Mouse (Mus musculus) stomach, adult 2 months (tissue): ENCODE data around the gene Ptpru. TPM values are rescaled to one million over a fixed set of nuclear protein-coding genes. Genes with fewer than 3 reads are reported as not detected.

ENCODE experiments used
- polyA plus RNA-seq: library from polyadenylated mRNA; depleted of rRNA; stranded (reverse); fragments of >200 nt; gene quantifications from 2 replicates; pipeline ENCODE4 v1.2.3, GENCODE M21; 2012; rRNA removed

Ptpru gene
- 8.9 and 10.3 TPM in 2 replicates for polyA plus RNA-seq

DNA sequence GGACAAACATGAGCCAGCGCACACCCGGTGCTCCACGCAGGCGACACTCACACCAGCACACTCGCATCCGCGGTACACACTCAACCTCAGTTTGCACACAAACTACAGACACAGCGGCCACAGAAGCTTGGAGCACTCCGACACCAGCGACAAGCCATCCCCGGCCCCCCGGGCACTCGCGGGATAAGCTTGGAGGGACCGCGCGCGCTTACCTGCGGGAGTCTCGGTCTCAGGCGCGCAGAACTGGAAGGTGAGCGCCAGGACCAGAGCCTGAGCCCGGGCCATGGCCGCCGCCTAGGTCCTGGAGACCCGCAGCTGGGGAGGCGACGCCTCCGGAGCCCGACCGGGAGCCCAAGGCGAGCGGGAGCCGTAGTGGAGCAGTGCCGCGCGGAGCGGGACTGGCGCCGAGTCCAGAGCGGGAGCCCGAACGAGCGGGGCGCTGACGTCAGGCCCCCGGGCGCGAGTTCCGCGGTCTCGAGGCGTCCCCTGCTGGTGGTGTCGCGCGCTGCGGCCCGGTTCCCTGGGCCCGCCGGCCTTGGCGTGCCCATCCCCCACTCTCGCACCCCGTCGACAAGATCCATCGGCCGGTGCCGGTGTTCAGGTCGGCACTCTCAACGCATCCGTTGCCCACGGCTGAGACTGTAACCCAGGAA lies at the start of gene Ptpru:
Ptpru (minus strand) TSS at position 417 of the 653 bp plus-strand sequence.

DNA sequence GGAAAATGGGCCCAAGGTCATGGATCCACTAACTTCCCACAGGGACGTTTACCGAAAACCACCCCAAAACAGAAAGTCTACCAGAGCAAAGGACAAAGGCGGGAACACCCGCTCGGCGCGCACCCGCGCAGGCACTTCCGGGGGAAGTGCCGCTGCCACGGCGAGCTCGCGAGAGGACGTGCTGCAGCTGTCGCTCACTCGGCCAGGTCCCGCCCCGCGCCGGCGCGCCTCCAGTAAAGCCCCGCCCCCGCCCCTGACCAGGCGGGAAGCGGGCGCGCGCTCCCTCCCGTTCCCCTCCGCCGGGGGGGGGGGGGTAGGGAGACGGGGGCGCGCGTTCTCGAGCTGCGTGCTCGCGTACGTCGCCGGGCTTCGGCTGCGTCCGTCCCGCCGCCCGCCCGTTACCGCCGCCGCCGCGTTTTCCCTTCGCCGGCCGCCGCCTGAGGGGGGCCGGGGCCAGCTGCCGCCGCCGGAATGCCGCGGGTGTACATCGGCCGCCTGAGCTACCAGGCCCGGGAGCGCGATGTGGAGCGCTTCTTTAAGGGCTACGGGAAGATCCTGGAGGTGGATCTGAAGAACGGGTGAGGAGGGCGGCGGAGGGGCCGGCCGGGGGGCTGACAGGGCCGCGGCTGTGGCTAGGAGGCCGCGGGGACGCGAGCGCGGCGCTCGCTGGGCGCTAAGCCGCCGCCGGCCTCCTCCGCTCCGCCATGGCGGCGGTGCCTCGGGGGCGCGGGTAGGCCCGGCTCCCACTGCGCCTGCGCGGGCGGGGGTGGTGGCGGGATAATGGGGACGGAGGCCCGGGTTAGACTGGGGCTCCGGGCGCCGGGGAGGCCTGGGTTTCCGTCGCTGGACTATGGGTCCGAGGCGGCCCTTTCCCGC lies 35.4 kb upstream of the Ptpru start, which contains the start of gene Srsf4:
Srsf4 (plus strand) TSS at position 325 of the 876 bp plus-strand sequence.

DNA sequence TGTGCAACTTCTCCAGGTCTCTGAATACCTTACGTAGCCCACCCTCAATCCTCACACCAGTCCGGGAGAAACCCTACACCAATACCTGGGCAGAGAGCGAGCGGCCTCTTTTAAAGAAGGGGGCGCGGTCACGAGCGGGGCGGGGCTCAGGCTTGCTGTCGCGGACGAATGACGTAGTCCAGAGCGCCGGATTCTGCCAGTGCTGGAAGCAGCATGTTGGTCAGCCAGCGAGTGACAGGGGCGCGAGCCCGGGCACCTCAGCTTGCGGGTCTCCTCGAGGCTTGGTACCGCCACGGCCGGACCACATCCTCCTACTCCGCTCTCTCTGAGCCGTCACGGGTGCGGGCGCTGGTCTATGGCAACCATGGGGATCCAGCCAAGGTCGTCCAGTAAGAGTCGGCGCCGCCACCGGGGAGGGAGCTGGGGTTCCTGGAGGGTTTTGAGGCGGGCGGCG lies 5.2 kb upstream of the Ptpru start, which contains the start of gene Mecr:
Mecr (plus strand) TSS at position 181 of the 454 bp plus-strand sequence.

Other genes with a start within 250 kb of the Ptpru start
- 23.5 and 29.0 TPM in 2 replicates for gene Mecr, start 5.2 kb upstream of the Ptpru start, polyA plus RNA-seq
- 13.3 TPM in 2 replicates for gene Srsf4, start 35.3 kb upstream of the Ptpru start, polyA plus RNA-seq
- 12.7 and 20.5 TPM in 2 replicates for gene Tmem200b, start 83.5 kb upstream of the Ptpru start, polyA plus RNA-seq
- 0.04 and 0.13 TPM in 2 replicates for gene Gm10300, start 236.4 kb upstream of the Ptpru start, polyA plus RNA-seq
- gene Epb41, start 237.0 kb upstream of the Ptpru start, polyA plus RNA-seq: 14.7 and 17.4 TPM in 2 replicates